Mouse (Mus musculus): ENCODE results near the gene Gm20388. TPM values are rescaled to one million over a fixed set of nuclear protein-coding genes. Genes with fewer than 3 reads are reported as not detected.

Gene Gm20388
- polyA plus RNA-seq, 1 experiment = not detected

GRCm38 (mm10) chr8:121446862-121447261 lies 1536.2 kb downstream of the Gm20388 start:
- no peak overlapping the region for H3K27ac ChIP-seq (ENCODE audit: insufficient read depth, low read depth, low read length)
- H3K4me1 ChIP-seq (ENCODE audit: control insufficient read depth, insufficient read depth, low read length) = peaks cover 10% of the 10 kb centered on the region
- no peak for TF ChIP-seq POLR2A (IDR thresholded peaks at IDR 0.05; ENCODE audit: insufficient read depth, low read depth, low read length)
- no peak for TF ChIP-seq CTCF (IDR thresholded peaks at IDR 0.05; ENCODE audit: insufficient read depth, low read depth, low read length)
- WGBS = 91% methylated on average over 6 of the region's 6 CpGs
- H3K4me3 ChIP-seq (ENCODE audit: insufficient read depth, low read depth, low read length) = no peak overlapping the region

- Histone ChIP-seq H3K27ac (ENCODE audit: insufficient read depth, low read depth, low read length) (no peak overlapping the region), H3K4me1 (ENCODE audit: control insufficient read depth, insufficient read depth, low read length) (peaks cover 2% of the 10 kb centered on the region; the same call in 1 of the 2 replicates), H3K4me3 (ENCODE audit: insufficient read depth, low read depth, low read length) (no peak overlapping the region)
- 81% methylated on average over 8 of the region's 8 CpGs for WGBS
- TF ChIP-seq POLR2A (IDR thresholded peaks at IDR 0.05; ENCODE audit: insufficient read depth, low read depth, low read length) = no peak
- TF ChIP-seq CTCF (IDR thresholded peaks at IDR 0.05; ENCODE audit: insufficient read depth, low read depth, low read length) = no peak
Observed at GRCm38 (mm10) chr8:121450211-121450610, 1539.6 kb downstream of the Gm20388 start.

GRCm38 (mm10) chr8:121451404-121452076 lies 1540.9 kb downstream of the Gm20388 start:
- H3K27ac ChIP-seq (ENCODE audit: insufficient read depth, low read depth, low read length) = no peak overlapping the region
- no peaks in the 10 kb centered on the region for H3K4me1 ChIP-seq (ENCODE audit: control insufficient read depth, insufficient read depth, low read length)
- WGBS = 70% methylated on average over 16 of the region's 16 CpGs
- H3K4me3 ChIP-seq (ENCODE audit: insufficient read depth, low read depth, low read length) = no peak overlapping the region
- TF ChIP-seq CTCF (IDR thresholded peaks at IDR 0.05; ENCODE audit: insufficient read depth, low read depth, low read length) (no peak), POLR2A (IDR thresholded peaks at IDR 0.05; ENCODE audit: insufficient read depth, low read depth, low read length) (no peak)

GRCm38 (mm10) chr8:121454737-121455136 lies 1544.1 kb downstream of the Gm20388 start:
- 91% methylated on average over 17 of the region's 17 CpGs for WGBS
- Histone ChIP-seq H3K4me3 (ENCODE audit: insufficient read depth, low read depth, low read length) (no peak overlapping the region), H3K27ac (ENCODE audit: insufficient read depth, low read depth, low read length) (no peak overlapping the region), H3K4me1 (ENCODE audit: control insufficient read depth, insufficient read depth, low read length) (no peaks in the 10 kb centered on the region)
- TF ChIP-seq CTCF (IDR thresholded peaks at IDR 0.05; ENCODE audit: insufficient read depth, low read depth, low read length) = no peak
- no peak for TF ChIP-seq POLR2A (IDR thresholded peaks at IDR 0.05; ENCODE audit: insufficient read depth, low read depth, low read length)

GRCm38 (mm10) chr8:121461192-121461591 lies 1550.6 kb downstream of the Gm20388 start:
- no peak overlapping the region for H3K4me3 ChIP-seq (ENCODE audit: insufficient read depth, low read depth, low read length)
- H3K27ac ChIP-seq (ENCODE audit: insufficient read depth, low read depth, low read length) = no peak overlapping the region
- TF ChIP-seq POLR2A (IDR thresholded peaks at IDR 0.05; ENCODE audit: insufficient read depth, low read depth, low read length) = no peak
- no peak for TF ChIP-seq CTCF (IDR thresholded peaks at IDR 0.05; ENCODE audit: insufficient read depth, low read depth, low read length)
- 79% methylated on average over 3 of the region's 3 CpGs for WGBS
- no peaks in the 10 kb centered on the region for H3K4me1 ChIP-seq (ENCODE audit: control insufficient read depth, insufficient read depth, low read length)

- no peaks in the 10 kb centered on the region for H3K4me1 ChIP-seq (ENCODE audit: control insufficient read depth, insufficient read depth, low read length)
- TF ChIP-seq POLR2A (IDR thresholded peaks at IDR 0.05; ENCODE audit: insufficient read depth, low read depth, low read length) (no peak), CTCF (IDR thresholded peaks at IDR 0.05; ENCODE audit: insufficient read depth, low read depth, low read length) (no peak)
- H3K27ac ChIP-seq (ENCODE audit: insufficient read depth, low read depth, low read length) = no peak overlapping the region
- no peak overlapping the region for H3K4me3 ChIP-seq (ENCODE audit: insufficient read depth, low read depth, low read length)
- 64% methylated on average over 3 of the region's 3 CpGs for WGBS
Observed at GRCm38 (mm10) chr8:121462092-121462491, 1551.5 kb downstream of the Gm20388 start.

- 76% methylated on average over 49 of the region's 49 CpGs for WGBS
Observed at GRCm38 (mm10) chr8:121468083-121469071, 1557.7 kb downstream of the Gm20388 start.

GRCm38 (mm10) chr8:121474161-121474897 lies 1563.7 kb downstream of the Gm20388 start:
- H3K4me3 ChIP-seq (ENCODE audit: insufficient read depth, low read depth, low read length) = no peak overlapping the region
- 18% methylated on average over 25 of the region's 25 CpGs for WGBS
- TF ChIP-seq CTCF (IDR thresholded peaks at IDR 0.05; ENCODE audit: insufficient read depth, low read depth, low read length) = no peak
- TF ChIP-seq POLR2A (IDR thresholded peaks at IDR 0.05; ENCODE audit: insufficient read depth, low read depth, low read length) = no peak
- H3K4me1 ChIP-seq (ENCODE audit: control insufficient read depth, insufficient read depth, low read length) = peaks cover 7% of the 10 kb centered on the region
- no peak overlapping the region for H3K27ac ChIP-seq (ENCODE audit: insufficient read depth, low read depth, low read length)

More at GRCm38 (mm10) chr8:121468083-121469071, 1557.7 kb downstream of the Gm20388 start:
- TF ChIP-seq POLR2A (IDR thresholded peaks at IDR 0.05; ENCODE audit: insufficient read depth, low read depth, low read length) (no peak), CTCF (IDR thresholded peaks at IDR 0.05; ENCODE audit: insufficient read depth, low read depth, low read length) (no peak)
- Histone ChIP-seq H3K4me1 (ENCODE audit: control insufficient read depth, insufficient read depth, low read length) (no peaks in the 10 kb centered on the region; the same call in 1 of the 2 replicates), H3K27ac (ENCODE audit: insufficient read depth, low read depth, low read length) (no peak overlapping the region), H3K4me3 (ENCODE audit: insufficient read depth, low read depth, low read length) (no peak overlapping the region)

All from olfactory bulb, adult 2 months (tissue).